Mouse (Mus musculus): Measurements from ENCODE around the gene Gemin8.

Gene Gemin8

GRCm38 (mm10) chrX:166219331-166219730 lies 49.1 kb downstream of the Gemin8 start:
- in situ Hi-C loops (cut with MboI; ENCODE audit: unreplicated experiment in 2 of 2): no loop called here

- in situ Hi-C loops (cut with MboI; ENCODE audit: unreplicated experiment in 2 of 2): no loop called here
Observed at GRCm38 (mm10) chrX:166226856-166227255, 56.6 kb downstream of the Gemin8 start.

- in situ Hi-C loops (cut with MboI; ENCODE audit: unreplicated experiment in 2 of 2): no loop called here
Observed at GRCm38 (mm10) chrX:166229750-166230149, 59.5 kb downstream of the Gemin8 start.

- in situ Hi-C loops (cut with MboI; ENCODE audit: unreplicated experiment in 2 of 2): no loop called here
Observed at GRCm38 (mm10) chrX:166230515-166231267, 60.4 kb downstream of the Gemin8 start.

GRCm38 (mm10) chrX:166236131-166236530 lies 65.9 kb downstream of the Gemin8 start:
- in situ Hi-C loops (cut with MboI; ENCODE audit: unreplicated experiment in 2 of 2): no loop called here

- in situ Hi-C loops (cut with MboI; ENCODE audit: unreplicated experiment in 2 of 2): no loop called here
Observed at GRCm38 (mm10) chrX:166238831-166239460, 68.7 kb downstream of the Gemin8 start, which contains the start of gene Gpm6b. Gene Gpm6b (plus strand): TSS chrX:166238911.

GRCm38 (mm10) chrX:166239520-166239919 lies 69.3 kb downstream of the Gemin8 start:
- in situ Hi-C loops (cut with MboI; ENCODE audit: unreplicated experiment in 2 of 2): no loop called here
